Mouse (Mus musculus) urinary bladder, postnatal 4 days (tissue): ENCODE results near the gene Stkld1.

Source experiments
- DNase-seq, 2 experiments: peaks; one replicate each; pipeline ENCODE4 v3.0.0; 2021 to 2022; ENCODE audit warnings: low spot score in 2 of 2

Stkld1 gene

GRCm38 (mm10) chr2:26915927-26916728, 17.7 kb upstream of the Stkld1 start, which contains the start of the genes Surf2 and Surf1:
Gene Surf2 (plus strand): TSS chr2:26916367.
Gene Surf1 (minus strand): TSS chr2:26916530.
- DNase-seq = peak; percentile 74 to 81

- no peak for DNase-seq
These were observed 17.1 kb upstream of the Stkld1 start for GRCm38 (mm10) chr2:26916738-26917137.

GRCm38 (mm10) chr2:26919684-26920083, 14.2 kb upstream of the Stkld1 start:
- DNase-seq = no peak

GRCm38 (mm10) chr2:26920190-26920855, 13.5 kb upstream of the Stkld1 start:
- no peak for DNase-seq

GRCm38 (mm10) chr2:26921784-26922183, 12.1 kb upstream of the Stkld1 start:
- no peak for DNase-seq

- no peak for DNase-seq
These were observed 5.9 kb upstream of the Stkld1 start for GRCm38 (mm10) chr2:26927745-26928476.

- no peak for DNase-seq
These were observed 3.5 kb upstream of the Stkld1 start for GRCm38 (mm10) chr2:26930390-26930789.

- DNase-seq = no peak
These were observed 1.2 kb upstream of the Stkld1 start for GRCm38 (mm10) chr2:26932473-26933303.

- DNase-seq = no peak
These were observed 1.4 kb downstream of the Stkld1 start for GRCm38 (mm10) chr2:26935286-26935685.

- no peak for DNase-seq
These were observed 2.6 kb downstream of the Stkld1 start for GRCm38 (mm10) chr2:26936425-26936824.

- no peak for DNase-seq
These were observed 7.7 kb downstream of the Stkld1 start for GRCm38 (mm10) chr2:26941539-26941938.

- DNase-seq = no peak
These were observed 9.4 kb downstream of the Stkld1 start for GRCm38 (mm10) chr2:26943253-26943652.

- DNase-seq = no peak
These were observed 16.6 kb downstream of the Stkld1 start for GRCm38 (mm10) chr2:26950411-26950810.

- no peak for DNase-seq
These were observed 17.6 kb downstream of the Stkld1 start for GRCm38 (mm10) chr2:26951346-26951905.

GRCm38 (mm10) chr2:26952193-26952592, 18.3 kb downstream of the Stkld1 start:
- DNase-seq = no peak

- DNase-seq = no peak
These were observed 19.0 kb downstream of the Stkld1 start for GRCm38 (mm10) chr2:26952866-26953265.

GRCm38 (mm10) chr2:26954735-26955395, 21.0 kb downstream of the Stkld1 start:
- DNase-seq = no peak

- no peak for DNase-seq
These were observed 23.1 kb downstream of the Stkld1 start for GRCm38 (mm10) chr2:26956811-26957487.

GRCm38 (mm10) chr2:26957488-26957859, 23.6 kb downstream of the Stkld1 start:
- no peak for DNase-seq

GRCm38 (mm10) chr2:26960756-26961155, 26.9 kb downstream of the Stkld1 start:
- DNase-seq = no peak
